Mouse (Mus musculus) spleen, adult 2 months (tissue): ENCODE measurements around the gene Pcp4l1.

ENCODE experiments used
- CTCF ChIP-seq: fragments of 200-500 bp; IDR thresholded peaks from 2 replicates; pipeline ENCODE4 v1.5.1; 2011; ENCODE audit warnings: mild to moderate bottlenecking, inconsistent platforms; ENCODE audit not compliant: insufficient read depth, insufficient read length, insufficient replicate concordance; ENCODE audit errors: extremely low read depth
- POLR2A ChIP-seq: fragments of 200-500 bp; IDR thresholded peaks from 2 replicates; pipeline ENCODE4 v1.6.1; 2011; ENCODE audit warnings: low read depth, low read length, inconsistent platforms

DNA sequence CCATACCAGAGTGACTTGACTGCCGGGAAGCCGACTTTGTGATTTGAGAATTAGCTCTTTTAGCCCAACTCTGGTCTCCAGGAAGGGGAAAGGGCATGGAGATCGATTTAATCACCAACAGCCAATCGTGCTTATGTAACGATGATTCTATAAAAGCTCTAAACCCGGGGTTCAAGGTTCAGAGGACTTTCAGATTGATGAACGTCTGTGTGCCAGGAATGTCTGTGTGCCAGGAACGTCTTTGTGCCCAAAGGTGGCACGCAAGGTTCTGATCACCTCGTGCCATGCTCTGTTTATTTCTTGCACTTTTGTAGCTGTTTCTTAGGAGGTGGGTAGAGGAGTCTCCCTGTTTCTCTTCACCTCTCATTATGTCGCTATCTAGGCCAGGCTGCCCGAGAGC is 27.2 kb downstream of the Pcp4l1 start:
- TF ChIP-seq POLR2A (no peak), CTCF (no peak)
